Mouse (Mus musculus): ENCODE measurements at regions not wholly inside any gene's neighbourhood (a gene's known extent, or its start where the extent isn't known, plus 50 kb on each side); places are given as distances from the start of the nearest gene placed in this dataset.

DNA sequence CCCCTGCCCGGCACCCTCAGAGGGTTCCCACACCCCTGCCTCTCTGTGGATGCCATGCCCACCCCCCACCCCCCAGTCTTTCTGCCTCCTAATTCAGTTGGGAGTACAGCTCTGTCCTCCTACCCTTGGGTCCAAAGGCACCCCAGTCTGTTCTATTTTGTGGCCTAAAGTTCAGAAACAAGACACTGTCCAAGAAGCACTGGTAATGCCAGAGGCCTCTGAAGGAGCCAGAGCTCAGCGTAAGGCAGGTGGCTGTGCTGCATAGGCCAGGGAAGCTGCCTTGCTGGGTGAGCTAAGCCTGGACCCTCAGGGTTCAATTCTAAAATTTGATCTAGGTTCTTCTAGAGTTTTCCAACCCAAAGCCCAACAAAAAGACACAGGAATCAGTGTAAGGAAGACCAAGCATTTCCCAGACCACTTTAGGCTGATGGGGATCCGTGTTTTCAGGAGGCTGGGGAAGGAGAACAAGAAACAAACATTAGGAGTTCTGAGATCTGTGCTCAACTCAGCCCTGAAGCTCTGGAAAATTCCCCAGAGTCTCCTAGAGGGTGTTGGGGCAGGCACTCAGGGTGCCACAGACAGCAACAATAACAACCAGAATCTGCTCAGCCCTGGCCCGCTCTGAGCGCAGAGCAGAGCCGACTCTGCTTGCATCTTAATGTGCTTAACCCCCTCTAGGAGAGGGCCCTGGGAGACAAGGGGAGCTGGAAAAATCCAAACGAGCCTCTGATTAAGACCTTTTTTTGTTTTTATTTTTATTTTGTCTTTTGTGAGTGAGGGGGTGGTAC, 81.0 kb downstream of the 1700001O22Rik start:
- H3K9ac ChIP-seq (ENCODE audit: control insufficient read depth, low read depth, low read length, poor library complexity, severe bottlenecking) = no peak overlapping the region
- H3K79me2 ChIP-seq (ENCODE audit: control insufficient read depth, insufficient read depth, low read length, poor library complexity) = no peaks in the 10 kb centered on the region
- H3K36me3 ChIP-seq (ENCODE audit: control insufficient read depth in 1 of 2, insufficient read depth in 2 of 2, low read length in 2 of 2) = peaks cover 0 to under 1% of the 10 kb centered on the region in 2 experiments; a peak in 1 of 4 replicates
- peaks cover under 1 to 11% of the 10 kb centered on the region in 2 experiments; a peak in 3 of 4 replicates for H3K4me1 ChIP-seq (ENCODE audit: control insufficient read depth in 1 of 2, insufficient read depth in 2 of 2, low read length in 2 of 2)
- H3K27me3 ChIP-seq (ENCODE audit: control insufficient read depth in 1 of 2, insufficient read depth in 2 of 2, low read length in 2 of 2) = no peaks in the 10 kb centered on the region; a peak in 1 of 4 replicates
- TF ChIP-seq CTCF (IDR thresholded peaks at IDR 0.05 in 2 of 3, conservative IDR thresholded peaks at IDR 0.05 in 1 of 3; ENCODE audit: control insufficient read depth in 1 of 3, insufficient read depth in 1 of 3, low read depth in 2 of 3, low read length in 3 of 3, poor library complexity in 1 of 3, severe bottlenecking in 1 of 3) = no peak
- no peak for TF ChIP-seq MYB (IDR thresholded peaks at IDR 0.05; ENCODE audit: low read depth, low read length)
- no peak for TF ChIP-seq MAX (IDR thresholded peaks at IDR 0.05; ENCODE audit: low read length)
- TF ChIP-seq POLR2AphosphoS5 (IDR thresholded peaks at IDR 0.05; ENCODE audit: borderline replicate concordance, low read depth, low read length) = no peak
- no peak for TF ChIP-seq MAZ (IDR thresholded peaks at IDR 0.05; ENCODE audit: low read depth, low read length)
- TF ChIP-seq ZMIZ1 (IDR thresholded peaks at IDR 0.05; ENCODE audit: low read depth, low read length) = no peak
- no peak for TF ChIP-seq MYC (IDR thresholded peaks at IDR 0.05; ENCODE audit: low read depth, low read length)
- no peak for TF ChIP-seq MXI1 (IDR thresholded peaks at IDR 0.05; ENCODE audit: low read depth, low read length)
- TF ChIP-seq RAD21 (IDR thresholded peaks at IDR 0.05; ENCODE audit: low read depth, low read length) = no peak
- no peak for TF ChIP-seq MAFK (IDR thresholded peaks at IDR 0.05; ENCODE audit: borderline replicate concordance, low read depth, low read length)
- TF ChIP-seq POLR2AphosphoS2 (IDR thresholded peaks at IDR 0.05; ENCODE audit: low read length) = no peak
- no peak for TF ChIP-seq ZC3H11A (IDR thresholded peaks at IDR 0.05; ENCODE audit: low read depth, low read length)
- TF ChIP-seq ELF1 (IDR thresholded peaks at IDR 0.05; ENCODE audit: low read depth, low read length) = no peak
- TF ChIP-seq SMC3 (IDR thresholded peaks at IDR 0.05; ENCODE audit: low read depth, low read length) = no peak
- no peak overlapping the region for H3K27ac ChIP-seq (ENCODE audit: control insufficient read depth, low read depth, low read length)
- no peak for DNase-seq (ENCODE audit: low read depth, low spot score)
- H3K9me3 ChIP-seq (replicated peaks; ENCODE audit: insufficient read depth, low read length) = no peaks in the 10 kb centered on the region
- no peak overlapping the region for H3K4me3 ChIP-seq (ENCODE audit: control insufficient read depth in 1 of 2, insufficient read depth in 1 of 2, low read depth in 2 of 2, low read length in 2 of 2)

DNA sequence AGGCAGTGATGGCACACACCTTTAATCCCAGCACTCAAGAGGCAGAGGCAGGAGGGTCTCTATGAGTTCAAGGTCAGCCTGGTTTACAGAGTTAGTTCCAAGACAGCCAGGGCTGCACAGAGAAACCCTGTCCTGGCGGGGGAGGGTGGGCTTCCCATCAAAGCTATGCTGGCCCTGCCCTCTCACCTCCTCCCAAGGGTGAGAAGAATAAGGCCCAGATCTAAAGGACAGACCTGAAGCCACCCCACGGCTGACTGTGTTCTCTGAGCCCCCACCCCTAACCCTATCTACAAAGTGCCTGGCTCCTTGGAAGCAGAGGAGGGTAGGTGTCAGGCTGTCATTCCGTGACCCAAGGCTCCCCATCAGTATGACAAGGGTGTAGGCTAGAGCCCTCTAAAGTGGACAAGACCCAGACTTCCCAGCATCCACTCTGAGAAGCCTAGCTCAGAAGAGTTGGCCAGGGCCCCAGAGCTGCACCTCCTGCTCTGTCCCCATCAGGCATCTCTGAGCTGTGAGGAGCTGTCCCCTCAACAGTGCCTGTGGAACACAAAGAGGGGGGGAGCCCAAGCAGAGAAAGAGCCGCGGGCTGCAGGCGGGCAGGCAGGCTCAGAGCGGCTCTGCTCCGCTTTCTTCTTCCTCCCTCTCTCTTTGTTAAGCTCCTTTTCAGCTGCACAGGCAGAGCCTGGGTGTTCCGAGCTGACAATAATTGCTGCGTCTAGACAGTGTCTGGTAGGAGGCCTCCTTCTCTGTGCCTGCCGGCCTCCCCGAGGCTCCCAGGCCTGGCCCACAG, 81.8 kb downstream of the 1700001O22Rik start:
- no peaks in the 10 kb centered on the region for H3K9me3 ChIP-seq (replicated peaks; ENCODE audit: insufficient read depth, low read length)
- no peak for DNase-seq (ENCODE audit: low read depth, low spot score)
- H3K27ac ChIP-seq (ENCODE audit: control insufficient read depth, low read depth, low read length) = no peak overlapping the region
- TF ChIP-seq SMC3 (IDR thresholded peaks at IDR 0.05; ENCODE audit: low read depth, low read length) = no peak
- peaks cover 3 to 19% of the 10 kb centered on the region in 2 experiments; a peak in 3 of 4 replicates for H3K4me1 ChIP-seq (ENCODE audit: control insufficient read depth in 1 of 2, insufficient read depth in 2 of 2, low read length in 2 of 2)
- H3K36me3 ChIP-seq (ENCODE audit: control insufficient read depth in 1 of 2, insufficient read depth in 2 of 2, low read length in 2 of 2) = peaks cover 0 to 2% of the 10 kb centered on the region in 2 experiments; a peak in 2 of 4 replicates
- H3K79me2 ChIP-seq (ENCODE audit: control insufficient read depth, insufficient read depth, low read length, poor library complexity) = no peaks in the 10 kb centered on the region
- H3K9ac ChIP-seq (ENCODE audit: control insufficient read depth, low read depth, low read length, poor library complexity, severe bottlenecking) = no peak overlapping the region
- no peak overlapping the region for H3K4me3 ChIP-seq (ENCODE audit: control insufficient read depth in 1 of 2, insufficient read depth in 1 of 2, low read depth in 2 of 2, low read length in 2 of 2)
- no peaks in the 10 kb centered on the region for H3K27me3 ChIP-seq (ENCODE audit: control insufficient read depth in 1 of 2, insufficient read depth in 2 of 2, low read length in 2 of 2)
